Mouse (Mus musculus) MEL (cell line): ENCODE results near the gene Efcab5. TPM values are rescaled to one million over a fixed set of nuclear protein-coding genes. Genes with fewer than 3 reads are reported as not detected.

Source experiments
- DNase-seq: peaks from one replicate; pipeline ENCODE4 v3.0.0; 2011; ENCODE audit warnings: low read depth, low spot score
- H3K27ac ChIP-seq: 2 replicates; pipeline ENCODE4 v1.5.1; 2012; ENCODE audit warnings: low read depth, mild to moderate bottlenecking, control low read depth, low read length, moderate library complexity; ENCODE audit not compliant: control insufficient read depth
- H3K27me3 ChIP-seq, 2 experiments: fragments of 150-350 bp in 1 of 2; sonication (generic) in 1 of 2; 2 replicates each; pipeline ENCODE4 v1.6.1; 2012; ENCODE audit warnings: low read length in 2 of 2, mild to moderate bottlenecking in 2 of 2, improper control_type of control experiment in 1 of 2, moderate library complexity in 1 of 2; ENCODE audit not compliant: insufficient read depth in 2 of 2, control insufficient read depth in 1 of 2
- H3K36me3 ChIP-seq, 2 experiments: 2 replicates each; pipeline ENCODE4 v1.6.1; 2012 to 2014; ENCODE audit warnings: low read length in 2 of 2, improper control_type of control experiment in 1 of 2, inconsistent platforms in 1 of 2, mild to moderate bottlenecking in 1 of 2; ENCODE audit not compliant: insufficient read depth in 2 of 2, control insufficient read depth in 1 of 2
- H3K4me1 ChIP-seq, 2 experiments: fragments of 150-350 bp in 1 of 2; sonication (generic) in 1 of 2; 2 replicates each; pipeline ENCODE4 v1.6.1; 2012; ENCODE audit warnings: low read length in 2 of 2, improper control_type of control experiment in 1 of 2, mild to moderate bottlenecking in 1 of 2; ENCODE audit not compliant: insufficient read depth in 2 of 2, control insufficient read depth in 1 of 2
- H3K4me3 ChIP-seq, 2 experiments: fragments of 150-350 bp in 1 of 2; sonication (generic) in 1 of 2; 2 replicates each; pipeline ENCODE4 v1.5.1; 2012; ENCODE audit warnings: low read depth in 2 of 2, low read length in 2 of 2, mild to moderate bottlenecking in 2 of 2, moderate library complexity in 2 of 2, control low read depth in 1 of 2, improper control_type of control experiment in 1 of 2; ENCODE audit not compliant: control insufficient read depth in 1 of 2, insufficient read depth in 1 of 2
- H3K79me2 ChIP-seq: 2 replicates; pipeline ENCODE4 v1.6.1; 2012; ENCODE audit warnings: mild to moderate bottlenecking, low read length, moderate library complexity; ENCODE audit not compliant: control insufficient read depth, poor library complexity, insufficient read depth
- H3K9ac ChIP-seq: 2 replicates; pipeline ENCODE4 v1.6.1; 2012; ENCODE audit warnings: low read depth, mild to moderate bottlenecking, control low read depth, low read length, moderate library complexity; ENCODE audit not compliant: control insufficient read depth, poor library complexity, severe bottlenecking
- H3K9me3 ChIP-seq: fragments of 150-350 bp; sonication (generic); replicated peaks from 2 replicates; pipeline ENCODE4 v1.6.1; 2012; ENCODE audit warnings: mild to moderate bottlenecking, low read length, improper control_type of control experiment, moderate library complexity; ENCODE audit not compliant: insufficient read depth
- ETS1 ChIP-seq: IDR thresholded peaks from 2 replicates; pipeline ENCODE4 v1.6.1; 2012; ENCODE audit warnings: low read depth, mild to moderate bottlenecking, inconsistent platforms, low read length, improper control_type of control experiment, moderate library complexity
- GABPA ChIP-seq: IDR thresholded peaks from 2 replicates; pipeline ENCODE4 v1.6.1; 2012; ENCODE audit warnings: low read depth, mild to moderate bottlenecking, inconsistent platforms, low read length, improper control_type of control experiment, moderate library complexity
- JUND ChIP-seq: IDR thresholded peaks from 2 replicates; pipeline ENCODE4 v1.6.1; 2011; ENCODE audit warnings: low read depth, mild to moderate bottlenecking, improper control_type of control experiment, low read length
- KAT2A ChIP-seq: conservative IDR thresholded peaks from 2 replicates; pipeline ENCODE4 v1.6.1; 2012; ENCODE audit warnings: low read depth, low read length, improper control_type of control experiment, inconsistent platforms
- MAX ChIP-seq: IDR thresholded peaks from 2 replicates; pipeline ENCODE4 v1.6.1; 2011; ENCODE audit warnings: low read length, improper control_type of control experiment
- MAZ ChIP-seq: IDR thresholded peaks from 2 replicates; pipeline ENCODE4 v1.6.1; 2012; ENCODE audit warnings: low read depth, mild to moderate bottlenecking, inconsistent platforms, low read length, improper control_type of control experiment
- MXI1 ChIP-seq: IDR thresholded peaks from 2 replicates; pipeline ENCODE4 v1.6.1; 2011; ENCODE audit warnings: mild to moderate bottlenecking, low read depth, low read length, improper control_type of control experiment
- NELFE ChIP-seq: IDR thresholded peaks from 2 replicates; pipeline ENCODE4 v1.6.1; 2011; ENCODE audit warnings: low read depth, low read length, improper control_type of control experiment
- NRF1 ChIP-seq: IDR thresholded peaks from 2 replicates; pipeline ENCODE4 v1.6.1; 2014; ENCODE audit warnings: low read depth, mild to moderate bottlenecking, inconsistent platforms, low read length, improper control_type of control experiment, moderate library complexity; ENCODE audit not compliant: poor library complexity, insufficient read depth, severe bottlenecking
- POLR2A ChIP-seq, 2 experiments: IDR thresholded peaks; 2 replicates each; pipeline ENCODE4 v1.6.1; 2011 to 2012; ENCODE audit warnings: low read length in 2 of 2, mild to moderate bottlenecking in 2 of 2, control low read depth in 1 of 2, improper control_type of control experiment in 1 of 2, low read depth in 1 of 2, moderate library complexity in 1 of 2; ENCODE audit not compliant: control insufficient read depth in 1 of 2, insufficient read depth in 1 of 2, poor library complexity in 1 of 2
- RAD21 ChIP-seq: IDR thresholded peaks from 2 replicates; pipeline ENCODE4 v1.6.1; 2011; ENCODE audit warnings: mild to moderate bottlenecking, low read depth, low read length, improper control_type of control experiment
- RCOR1 ChIP-seq: IDR thresholded peaks from 2 replicates; pipeline ENCODE4 v1.6.1; 2012; ENCODE audit warnings: low read depth, mild to moderate bottlenecking, inconsistent platforms, low read length, improper control_type of control experiment
- SIN3A ChIP-seq: IDR thresholded peaks from 2 replicates; pipeline ENCODE4 v1.6.1; 2012; ENCODE audit warnings: low read length, improper control_type of control experiment, inconsistent platforms
- SMC3 ChIP-seq: IDR thresholded peaks from 2 replicates; pipeline ENCODE4 v1.6.1; 2011; ENCODE audit warnings: low read depth, low read length, improper control_type of control experiment
- UBTF ChIP-seq: IDR thresholded peaks from 2 replicates; pipeline ENCODE4 v1.6.1; 2012; ENCODE audit warnings: low read depth, mild to moderate bottlenecking, inconsistent platforms, low read length, improper control_type of control experiment, moderate library complexity, borderline replicate concordance; ENCODE audit not compliant: insufficient read depth
- ZMIZ1 ChIP-seq: IDR thresholded peaks from 2 replicates; pipeline ENCODE4 v1.6.1; 2012; ENCODE audit warnings: low read depth, mild to moderate bottlenecking, inconsistent platforms, low read length, improper control_type of control experiment, moderate library complexity
- ZNF384 ChIP-seq: IDR thresholded peaks from 2 replicates; pipeline ENCODE4 v1.6.1; 2012; ENCODE audit warnings: low read depth, mild to moderate bottlenecking, inconsistent platforms, low read length, improper control_type of control experiment
- polyA plus RNA-seq, 2 experiments: library from polyadenylated mRNA; stranded (reverse) in 1 of 2; unstranded in 1 of 2; fragments of >175 nt in 1 of 2; fragments of >200 nt in 1 of 2; gene quantifications; 2 replicates each; pipeline versions ENCODE4 v1.2.1 to v1.2.4; 2012; ENCODE audit warnings: low replicate concordance in 2 of 2, low read depth in 1 of 2; ENCODE audit not compliant: insufficient read length in 2 of 2, insufficient read depth in 1 of 2, missing spikeins in 1 of 2
- total RNA-seq: library from RNA; depleted of rRNA; stranded (reverse); fragments of 300-350 nt; gene quantifications from 2 replicates; pipeline ENCODE4 v1.2.3, GENCODE M21; 2012

Gene Efcab5
- total and polyA plus RNA-seq, 3 experiments, result 0.27 to 0.29 TPM; not detected in 1

GRCm38 (mm10) chr11:77215951-77216760, 27.4 kb upstream of the Efcab5 start, which contains the start of gene Ssh2 (continued):
- TF ChIP-seq ZMIZ1, result peak; percentile 74; the same call in 1 of the 2 replicates
- no peak for TF ChIP-seq GABPA
- TF ChIP-seq UBTF, result peak; percentile 15; the same call in 1 of the 2 replicates
- TF ChIP-seq NRF1, result peak; percentile 87
- peak; percentile 77 for TF ChIP-seq SIN3A
- peak; percentile 90; the same call in 1 of the 2 replicates for TF ChIP-seq MAZ
- TF ChIP-seq RCOR1, result 0 out of 2 replicates have a peak, but pooled peaks have one; percentile 12
- TF ChIP-seq SMC3, result 0 out of 2 replicates have a peak, but pooled peaks have one; percentile 1
- peak; percentile 68; the same call in 1 of the 2 replicates for TF ChIP-seq MAX
- no peak for TF ChIP-seq JUND
- peak; percentile 83 for TF ChIP-seq NELFE
- 0 out of 2 replicates have a peak, but pooled peaks have one; percentile 45 for TF ChIP-seq ETS1
- TF ChIP-seq POLR2A (IDR thresholded peaks at IDR 0.05; ENCODE audit: control insufficient read depth in 1 of 2, insufficient read depth in 1 of 2, low read depth in 1 of 2, low read length in 2 of 2, poor library complexity in 1 of 2), result peak; percentile 66 to 72
- TF ChIP-seq, all 39 proteins: peak for 22

GRCm38 (mm10) chr11:77215483-77215882, 26.7 kb upstream of the Efcab5 start:
- no peak for TF ChIP-seq KAT2A
- TF ChIP-seq MXI1, result no peak
- TF ChIP-seq ZNF384, result 0 out of 2 replicates have a peak, but pooled peaks have one; percentile 2
- no peak for TF ChIP-seq RAD21
- TF ChIP-seq, all 39 proteins: peak for 1
- DNase-seq, result no peak
- Histone ChIP-seq H3K4me1 (peaks cover 8 to 11% of the 10 kb centered on the region in 2 experiments; a peak in 3 of 4 replicates), H3K27ac (peak overlapping the region; percentile 72), H3K79me2 (peaks cover 27% of the 10 kb centered on the region), H3K9ac (peak overlapping the region; percentile 96), H3K27me3 (no peaks in the 10 kb centered on the region), H3K9me3 (no peaks in the 10 kb centered on the region), H3K4me3 (peak overlapping the region; percentile 86 to 93), H3K36me3 (peaks cover 0 to 18% of the 10 kb centered on the region in 2 experiments; a peak in 2 of 4 replicates)
